Mouse (Mus musculus) gastrocnemius, postnatal 14 days (tissue): ENCODE measurements around the gene Dna2. TPM values are rescaled to one million over a fixed set of nuclear protein-coding genes. Genes with fewer than 3 reads are reported as not detected.

Experiments
- total RNA-seq, 2 experiments: library from RNA; stranded (reverse); gene quantifications; 2 replicates each; pipeline ENCODE4 v1.2.3; 2021

The Dna2 gene
- total RNA-seq, 2 experiments from 2014 or later, result 0.94 to 1.4 TPM

Other genes starting within 250 kb of the Dna2 start
- gene Stox1, start 220.9 kb upstream of the Dna2 start, total RNA-seq, result under 1 TPM; 0.49 to 0.82 TPM
- gene Ccar1, start 154.7 kb upstream of the Dna2 start, total RNA-seq, result 10 to 100 TPM; 27.3 to 31.0 TPM
- 10 to 100 TPM in 1 of 2 experiments, 1 to 10 TPM in 1; 7.4 to 11.4 TPM for gene Tet1, start 38.0 kb upstream of the Dna2 start, total RNA-seq
- 10 to 100 TPM; 18.5 to 19.8 TPM for gene Slc25a16, start 26.4 kb upstream of the Dna2 start, total RNA-seq
- 1 to 10 TPM; 7.4 to 8.4 TPM for gene Rufy2, start 33.2 kb downstream of the Dna2 start, total RNA-seq
- 10 to 100 TPM; 12.6 to 14.4 TPM for gene Hnrnph3, start 77.2 kb downstream of the Dna2 start, total RNA-seq
- gene Pbld2, start 77.3 kb downstream of the Dna2 start, total RNA-seq, result 1 to 10 TPM; 1.8 to 2.0 TPM
- under 1 TPM; 0.45 to 0.47 TPM for gene Pbld1, start 113.1 kb downstream of the Dna2 start, total RNA-seq
- 1 to 10 TPM in 1 of 2 experiments, under 1 TPM in 1; 0.41 to 1.1 TPM for gene Atoh7, start 152.6 kb downstream of the Dna2 start, total RNA-seq